Mouse (Mus musculus) MEL (cell line): ENCODE measurements at regions not wholly inside any gene's neighbourhood (a gene's known extent, or its start where the extent isn't known, plus 50 kb on each side); places are given as distances from the start of the nearest gene placed in this dataset.
A peak's percentile ranks its signal among the peaks of the same experiment; 100 is the strongest.
"Not testable (repeated sequence)": the region's sequence is repeated elsewhere in the genome, so short reads cannot be mapped to it uniquely, and the experiment has no call there.

ENCODE experiments used
- DNase-seq: peaks from one replicate; pipeline ENCODE4 v3.0.0; 2011; ENCODE audit warnings: low read depth, low spot score
- H3K27ac ChIP-seq: 2 replicates; pipeline ENCODE4 v1.5.1; 2012; ENCODE audit warnings: low read depth, mild to moderate bottlenecking, control low read depth, low read length, moderate library complexity; ENCODE audit not compliant: control insufficient read depth
- H3K27me3 ChIP-seq, 2 experiments: fragments of 150-350 bp in 1 of 2; sonication (generic) in 1 of 2; 2 replicates each; pipeline ENCODE4 v1.6.1; 2012; ENCODE audit warnings: low read length in 2 of 2, mild to moderate bottlenecking in 2 of 2, improper control_type of control experiment in 1 of 2, moderate library complexity in 1 of 2; ENCODE audit not compliant: insufficient read depth in 2 of 2, control insufficient read depth in 1 of 2
- H3K36me3 ChIP-seq, 2 experiments: 2 replicates each; pipeline ENCODE4 v1.6.1; 2012 to 2014; ENCODE audit warnings: low read length in 2 of 2, improper control_type of control experiment in 1 of 2, inconsistent platforms in 1 of 2, mild to moderate bottlenecking in 1 of 2; ENCODE audit not compliant: insufficient read depth in 2 of 2, control insufficient read depth in 1 of 2
- H3K4me1 ChIP-seq, 2 experiments: fragments of 150-350 bp in 1 of 2; sonication (generic) in 1 of 2; 2 replicates each; pipeline ENCODE4 v1.6.1; 2012; ENCODE audit warnings: low read length in 2 of 2, improper control_type of control experiment in 1 of 2, mild to moderate bottlenecking in 1 of 2; ENCODE audit not compliant: insufficient read depth in 2 of 2, control insufficient read depth in 1 of 2
- H3K4me3 ChIP-seq, 2 experiments: fragments of 150-350 bp in 1 of 2; sonication (generic) in 1 of 2; 2 replicates each; pipeline ENCODE4 v1.5.1; 2012; ENCODE audit warnings: low read depth in 2 of 2, low read length in 2 of 2, mild to moderate bottlenecking in 2 of 2, moderate library complexity in 2 of 2, control low read depth in 1 of 2, improper control_type of control experiment in 1 of 2; ENCODE audit not compliant: control insufficient read depth in 1 of 2, insufficient read depth in 1 of 2
- H3K79me2 ChIP-seq: 2 replicates; pipeline ENCODE4 v1.6.1; 2012; ENCODE audit warnings: mild to moderate bottlenecking, low read length, moderate library complexity; ENCODE audit not compliant: control insufficient read depth, poor library complexity, insufficient read depth
- H3K9ac ChIP-seq: 2 replicates; pipeline ENCODE4 v1.6.1; 2012; ENCODE audit warnings: low read depth, mild to moderate bottlenecking, control low read depth, low read length, moderate library complexity; ENCODE audit not compliant: control insufficient read depth, poor library complexity, severe bottlenecking
- H3K9me3 ChIP-seq: fragments of 150-350 bp; sonication (generic); replicated peaks from 2 replicates; pipeline ENCODE4 v1.6.1; 2012; ENCODE audit warnings: mild to moderate bottlenecking, low read length, improper control_type of control experiment, moderate library complexity; ENCODE audit not compliant: insufficient read depth

- H3K4me3 ChIP-seq, H3K27me3 ChIP-seq, DNase-seq, H3K4me1 ChIP-seq, H3K27ac ChIP-seq, H3K79me2 ChIP-seq, H3K9ac ChIP-seq, H3K36me3 ChIP-seq, H3K9me3 ChIP-seq: not testable (repeated sequence)
Measured at GRCm38 (mm10) chr13:3035291-3035690, 502.6 kb upstream of the Gdi2 start.

- not testable (repeated sequence) for H3K27ac ChIP-seq, H3K9me3 ChIP-seq, H3K4me1 ChIP-seq, H3K4me3 ChIP-seq, H3K36me3 ChIP-seq, H3K9ac ChIP-seq, H3K27me3 ChIP-seq, H3K79me2 ChIP-seq
- DNase-seq: peak; percentile 11
Measured at GRCm38 (mm10) chr13:3037010-3037409, 500.9 kb upstream of the Gdi2 start.

- not testable (repeated sequence) for H3K27ac ChIP-seq, H3K27me3 ChIP-seq, H3K4me1 ChIP-seq, H3K9ac ChIP-seq, DNase-seq, H3K79me2 ChIP-seq, H3K36me3 ChIP-seq, H3K4me3 ChIP-seq, H3K9me3 ChIP-seq
Measured at GRCm38 (mm10) chr13:3046381-3047105, 491.3 kb upstream of the Gdi2 start.

GRCm38 (mm10) chr13:3083480-3083879 lies 454.4 kb upstream of the Gdi2 start:
- H3K9ac ChIP-seq, H3K36me3 ChIP-seq, H3K9me3 ChIP-seq, H3K4me3 ChIP-seq, H3K27ac ChIP-seq, H3K27me3 ChIP-seq, H3K79me2 ChIP-seq, H3K4me1 ChIP-seq, DNase-seq: not testable (repeated sequence)

GRCm38 (mm10) chr13:3089971-3090370 lies 447.9 kb upstream of the Gdi2 start:
- H3K4me1 ChIP-seq, H3K27ac ChIP-seq, H3K9me3 ChIP-seq, H3K4me3 ChIP-seq, H3K79me2 ChIP-seq, H3K36me3 ChIP-seq, DNase-seq, H3K27me3 ChIP-seq, H3K9ac ChIP-seq: not testable (repeated sequence)

GRCm38 (mm10) chr13:3106543-3106942 lies 431.3 kb upstream of the Gdi2 start:
- not testable (repeated sequence) for H3K36me3 ChIP-seq, DNase-seq, H3K27ac ChIP-seq, H3K27me3 ChIP-seq, H3K9me3 ChIP-seq, H3K79me2 ChIP-seq, H3K4me1 ChIP-seq, H3K9ac ChIP-seq, H3K4me3 ChIP-seq
